Mouse (Mus musculus): Measurements from ENCODE around the gene 4930404N11Rik.

- TF ChIP-seq EP300 (IDR thresholded peaks at IDR 0.05; ENCODE audit: low read depth): no peak
- no peak for TF ChIP-seq CTCF (IDR thresholded peaks at IDR 0.05; ENCODE audit: low read depth)
Measured at GRCm38 (mm10) chr10:81390678-81390965, 25.0 kb upstream of the 4930404N11Rik start.

Data from heart, postnatal 0 days (tissue).